Mouse (Mus musculus) stomach, postnatal 0 days (tissue): ENCODE data around the gene Ppp2r1b. TPM values are rescaled to one million over a fixed set of nuclear protein-coding genes. Genes with fewer than 3 reads are reported as not detected.

Experiments
- ATAC-seq: fragments of 200-750 bp; cut with Nextera tagmentation; 2 replicates; pipeline ENCODE4 v1.8.0; 2017; ENCODE audit not compliant: low FRiP score, low TSS enrichment
- DNase-seq: peaks from one replicate; pipeline ENCODE4 v3.0.0-alpha.2; 2016; ENCODE audit warnings: low spot score
- H3K27ac ChIP-seq: fragments of 300-500 bp; sonication (generic); replicated peaks from 2 replicates; pipeline ENCODE4 v1.5.1; 2014; ENCODE audit warnings: mild to moderate bottlenecking, control low read depth
- H3K27me3 ChIP-seq: fragments of 300-500 bp; sonication (generic); 2 replicates; pipeline ENCODE4 v1.6.1; 2014; ENCODE audit warnings: low read length; ENCODE audit not compliant: control insufficient read depth, insufficient read depth
- H3K36me3 ChIP-seq: fragments of 300-500 bp; sonication (generic); 2 replicates; pipeline ENCODE4 v1.6.1; 2014; ENCODE audit warnings: low read length, mixed read lengths; ENCODE audit not compliant: control insufficient read depth, insufficient read depth
- H3K4me1 ChIP-seq: fragments of 300-500 bp; sonication (generic); replicated peaks from 2 replicates; pipeline ENCODE4 v1.6.1; 2014; ENCODE audit warnings: antibody characterized with exemption; ENCODE audit not compliant: control insufficient read depth, insufficient read depth
- H3K4me2 ChIP-seq: fragments of 300-500 bp; sonication (generic); replicated peaks from 2 replicates; pipeline ENCODE4 v1.6.1; 2014; ENCODE audit warnings: low read depth, mild to moderate bottlenecking, control low read depth, moderate library complexity
- H3K4me3 ChIP-seq: fragments of 300-500 bp; sonication (generic); 2 replicates; pipeline ENCODE4 v1.5.1; 2014; ENCODE audit warnings: low read depth, low read length, control low read depth
- H3K9ac ChIP-seq: fragments of 300-500 bp; sonication (generic); 2 replicates; pipeline ENCODE4 v1.6.1; 2014; ENCODE audit warnings: mild to moderate bottlenecking, low read length, control low read depth, mixed read lengths
- H3K9me3 ChIP-seq: fragments of 300-500 bp; sonication (generic); 2 replicates; pipeline ENCODE4 v1.6.1; 2016; ENCODE audit warnings: low read length; ENCODE audit not compliant: control insufficient read depth
- CTCF ChIP-seq: IDR thresholded peaks from 2 replicates; pipeline ENCODE4 v1.5.1; 2016; ENCODE audit warnings: antibody characterized with exemption, low read depth, mild to moderate bottlenecking, moderate library complexity
- EP300 ChIP-seq: optimal IDR thresholded peaks from 2 replicates; pipeline ENCODE3; 2016; ENCODE audit warnings: antibody characterized with exemption
- WGBS: fragments of 180-500 bp; shearing (Covaris S2); extraction: QIAGEN DNeasy Blood & Tissue Kit; methylation state at CpG from one replicate; pipeline ENCODE4 v1.1.7; 2014; 5-methylcytosine and 5-hydroxymethylcytosine counted together
- polyA plus RNA-seq: library from polyadenylated mRNA; unstranded; fragments of >200 nt; fragmentation: Nextera tagmentation; extraction: Ambion mirVana; gene quantifications from 2 replicates; pipeline ENCODE4 v1.2.1, GENCODE M21; 2015

Ppp2r1b gene
- polyA plus RNA-seq, 1 experiment from 2014 or later, result 32.6 TPM

DNA sequence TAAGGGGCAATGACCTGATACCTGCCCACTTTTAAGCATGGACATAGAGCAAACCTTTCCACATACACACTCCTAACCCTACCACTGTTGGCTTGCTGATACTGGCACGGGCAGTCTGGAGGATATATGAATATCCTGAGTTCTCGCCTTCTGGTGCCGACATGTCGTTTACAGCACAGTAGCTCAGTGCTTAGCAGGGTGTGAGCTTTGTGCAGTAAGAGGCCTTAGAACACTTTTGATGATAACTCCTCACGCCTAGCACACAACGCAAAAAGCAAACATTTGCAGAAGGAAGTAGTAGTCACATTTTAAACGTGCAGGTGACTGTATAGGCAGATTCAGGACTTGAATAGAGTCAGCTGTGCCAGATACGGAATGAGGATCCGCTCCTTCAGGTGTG, 4.7 kb downstream of the Ppp2r1b start:
- WGBS, result 53% methylated on average over 9 of the region's 9 CpGs
- H3K27ac ChIP-seq, result peak overlapping the region; percentile 63
- H3K9ac ChIP-seq, result no peak overlapping the region

DNA sequence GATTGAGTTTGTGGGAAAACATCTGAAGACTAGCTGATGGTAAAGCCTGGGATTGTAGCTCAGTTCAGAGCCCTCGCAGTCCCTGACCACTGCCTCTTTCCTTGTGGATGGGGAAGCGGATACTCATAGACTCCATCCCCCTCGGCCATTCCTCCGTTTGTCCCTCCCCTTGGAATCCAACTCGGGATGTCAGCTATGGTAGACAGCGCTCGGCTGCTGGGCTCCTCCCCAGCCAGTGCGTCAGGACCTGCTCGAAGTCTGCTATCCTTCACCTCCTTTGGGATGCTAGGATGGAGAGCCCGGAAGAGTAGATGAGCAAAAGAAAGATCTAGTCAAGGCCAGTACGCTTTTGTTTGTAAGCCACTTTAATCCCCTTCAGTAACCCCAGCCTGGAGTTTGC, 5.2 kb downstream of the Ppp2r1b start:
- peak; percentile 47 for DNase-seq
- Histone ChIP-seq H3K27me3 (no peaks in the 10 kb centered on the region), H3K4me2 (peak overlapping the region; percentile 41), H3K4me3 (no peak overlapping the region), H3K36me3 (no peaks in the 10 kb centered on the region), H3K27ac (peak overlapping the region; percentile 46), H3K4me1 (no peaks in the 10 kb centered on the region), H3K9me3 (no peaks in the 10 kb centered on the region), H3K9ac (peak overlapping the region; percentile 8)
- ATAC-seq, result peak; percentile 28; the same call in 1 of the 2 replicates
- TF ChIP-seq EP300, result no peak
- no peak for TF ChIP-seq CTCF
- WGBS, result 13% methylated on average over 11 of the region's 11 CpGs

More for the DNA sequence above, 4.7 kb downstream of the Ppp2r1b start:
- peak; percentile 72 for ATAC-seq
- peak; percentile 56 for DNase-seq
- Histone ChIP-seq H3K4me3 (no peak overlapping the region), H3K4me1 (no peaks in the 10 kb centered on the region), H3K27me3 (no peaks in the 10 kb centered on the region), H3K9me3 (no peaks in the 10 kb centered on the region), H3K4me2 (peak overlapping the region; percentile 21), H3K36me3 (no peaks in the 10 kb centered on the region)
- TF ChIP-seq CTCF (no peak), EP300 (no peak)

DNA sequence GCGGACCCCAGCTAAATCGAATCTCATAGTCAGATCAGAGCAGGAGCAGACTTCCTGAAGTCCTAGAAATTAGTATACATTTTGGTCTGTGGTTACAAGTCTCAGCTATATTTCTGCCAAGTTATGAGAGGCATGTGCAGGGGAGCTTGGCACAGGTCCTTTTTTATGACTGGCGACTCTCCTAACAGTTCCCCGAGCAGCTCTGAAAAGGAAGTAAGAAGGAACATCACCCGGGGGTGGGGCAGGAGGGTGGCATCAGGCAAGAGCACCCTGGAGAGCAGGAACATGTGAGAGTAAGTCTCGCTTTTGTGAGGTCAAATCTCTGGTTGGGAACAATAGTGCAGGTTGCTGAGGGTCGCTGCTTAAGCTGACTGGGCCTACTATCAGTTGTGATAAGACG, 5.6 kb downstream of the Ppp2r1b start:
- TF ChIP-seq CTCF, result no peak
- no peak for TF ChIP-seq EP300
- Histone ChIP-seq H3K27me3 (no peaks in the 10 kb centered on the region), H3K27ac (peak overlapping the region; percentile 46), H3K4me3 (no peak overlapping the region), H3K4me1 (no peaks in the 10 kb centered on the region), H3K36me3 (no peaks in the 10 kb centered on the region), H3K9ac (peak overlapping the region; percentile 8), H3K9me3 (no peaks in the 10 kb centered on the region), H3K4me2 (peak overlapping the region; percentile 41)
- DNase-seq (peak; percentile 50), ATAC-seq (no peak)
- WGBS, result 29% methylated on average over 8 of the region's 8 CpGs

DNA sequence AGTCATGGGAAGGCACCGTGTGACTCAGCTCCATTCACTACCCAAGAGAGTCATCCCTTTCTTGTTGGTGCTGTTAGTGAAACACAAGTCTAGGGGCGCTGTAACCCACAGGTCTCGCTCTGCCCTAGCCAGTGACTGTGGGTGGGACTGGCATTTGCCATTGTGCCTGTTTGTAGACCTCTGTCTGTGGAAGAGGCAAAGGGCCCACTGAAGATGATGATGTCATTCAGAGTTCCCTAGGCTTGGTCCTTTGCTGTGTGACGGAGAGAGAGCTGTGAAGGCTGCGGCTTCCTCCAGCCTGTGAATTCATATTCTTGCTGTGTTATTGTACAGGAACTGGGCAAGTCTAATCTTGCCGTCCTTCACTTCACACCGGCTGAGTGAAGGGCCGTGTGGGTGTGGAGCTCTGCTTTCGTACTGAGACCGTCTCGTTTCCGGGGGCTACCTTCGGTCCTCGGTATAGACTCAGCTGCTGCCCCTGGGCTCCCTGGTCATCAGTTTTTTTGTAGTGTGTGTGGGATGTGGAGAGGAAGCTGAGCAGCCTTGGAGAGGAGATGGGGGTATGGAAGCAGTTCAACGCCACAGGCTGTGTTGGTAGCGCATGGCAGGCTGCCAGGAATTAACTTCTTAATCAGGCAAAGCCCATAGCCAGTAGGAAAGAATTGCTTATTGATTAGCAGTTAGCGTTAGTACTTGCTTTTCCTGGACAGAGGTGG, 7.7 kb downstream of the Ppp2r1b start:
- Histone ChIP-seq H3K9me3 (no peaks in the 10 kb centered on the region), H3K9ac (no peak overlapping the region), H3K27me3 (no peaks in the 10 kb centered on the region), H3K4me3 (no peak overlapping the region), H3K27ac (peak overlapping the region; percentile 70), H3K4me2 (peak overlapping the region; percentile 35), H3K36me3 (no peaks in the 10 kb centered on the region), H3K4me1 (no peaks in the 10 kb centered on the region)
- ATAC-seq, result no peak
- WGBS, result 47% methylated on average over 17 of the region's 17 CpGs
- peak; percentile 56 for DNase-seq
- TF ChIP-seq EP300, result no peak
- peak; percentile 40 for TF ChIP-seq CTCF

DNA sequence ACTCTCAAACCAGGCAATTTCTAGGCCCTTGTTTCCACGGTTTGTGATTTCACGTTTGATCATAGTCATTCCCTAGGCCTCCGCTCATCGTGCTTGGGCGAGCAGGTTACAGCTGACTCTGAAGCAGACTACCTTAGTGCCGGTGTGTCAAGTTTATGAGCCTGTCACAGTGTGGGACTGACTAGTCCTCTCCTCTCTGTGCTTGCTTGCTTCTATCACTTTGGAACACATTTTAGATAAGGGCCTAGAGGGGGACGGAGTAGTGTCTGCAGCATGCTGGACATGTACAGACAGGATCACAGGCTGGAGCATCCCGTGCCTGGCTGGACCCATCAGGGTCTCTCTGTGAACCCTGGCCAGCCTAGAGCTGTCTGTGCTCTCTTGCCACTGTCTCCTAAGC, 9.3 kb downstream of the Ppp2r1b start:
- Histone ChIP-seq H3K27ac (no peak overlapping the region), H3K4me1 (no peaks in the 10 kb centered on the region), H3K36me3 (peaks cover 1% of the 10 kb centered on the region; the same call in 1 of the 2 replicates), H3K4me3 (no peak overlapping the region), H3K4me2 (no peak overlapping the region), H3K27me3 (no peaks in the 10 kb centered on the region), H3K9ac (no peak overlapping the region), H3K9me3 (no peaks in the 10 kb centered on the region)
- DNase-seq (no peak), ATAC-seq (no peak)
- WGBS, result 75% methylated on average over 8 of the region's 8 CpGs
- TF ChIP-seq EP300, result no peak

DNA sequence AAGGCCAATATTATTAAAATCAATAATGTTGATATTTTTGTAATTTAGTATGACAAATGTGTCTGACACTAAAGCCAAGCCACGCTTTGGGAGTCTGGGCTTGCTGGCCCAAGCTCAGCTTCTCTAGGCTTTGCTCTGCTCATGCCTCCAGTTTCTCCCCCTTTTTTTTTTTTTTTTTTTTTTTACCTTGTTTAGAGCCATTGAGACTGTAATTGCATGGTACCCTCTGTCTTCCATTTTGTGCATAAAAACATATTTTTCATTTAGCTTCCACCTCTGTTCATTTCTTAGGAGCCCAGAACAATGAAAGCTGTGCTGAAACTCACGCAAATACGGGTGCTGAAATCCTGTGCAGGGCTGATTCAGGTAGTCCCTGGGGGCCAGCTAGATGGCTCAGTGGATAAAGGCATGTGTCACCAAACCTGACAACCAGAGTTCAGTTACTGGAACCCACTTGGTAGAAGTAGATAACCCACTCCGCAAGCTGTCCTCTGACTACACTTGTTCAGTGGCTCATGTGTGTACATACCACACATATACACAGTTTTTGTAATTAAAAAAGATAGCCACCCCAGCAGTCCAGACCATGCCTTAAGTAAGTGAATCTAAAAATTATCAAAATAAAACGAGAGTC, 10.1 kb downstream of the Ppp2r1b start:
- Histone ChIP-seq H3K4me1 (no peaks in the 10 kb centered on the region), H3K27ac (no peak overlapping the region), H3K36me3 (peaks cover 5% of the 10 kb centered on the region; the same call in 1 of the 2 replicates), H3K9ac (no peak overlapping the region), H3K27me3 (no peaks in the 10 kb centered on the region), H3K4me2 (no peak overlapping the region), H3K4me3 (no peak overlapping the region), H3K9me3 (no peaks in the 10 kb centered on the region)
- TF ChIP-seq CTCF, result no peak
- WGBS, result 78% methylated on average over 5 of the region's 5 CpGs
- ATAC-seq (no peak), DNase-seq (no peak)
